Mouse (Mus musculus): Measurements from ENCODE around the gene Vcl.

Vcl gene

GRCm38 (mm10) chr14:21065490-21066162 lies 136.4 kb downstream of the Vcl start:
- no peak for DNase-seq (ENCODE audit: low spot score)

GRCm38 (mm10) chr14:21069594-21069993 lies 140.4 kb downstream of the Vcl start:
- DNase-seq (ENCODE audit: low spot score) = no peak

- no peak for DNase-seq (ENCODE audit: low spot score)
Observed at GRCm38 (mm10) chr14:21073981-21074380, 144.8 kb downstream of the Vcl start.

GRCm38 (mm10) chr14:21074398-21075320 lies 145.5 kb downstream of the Vcl start:
- DNase-seq (ENCODE audit: low spot score) = no peak

DNA sequence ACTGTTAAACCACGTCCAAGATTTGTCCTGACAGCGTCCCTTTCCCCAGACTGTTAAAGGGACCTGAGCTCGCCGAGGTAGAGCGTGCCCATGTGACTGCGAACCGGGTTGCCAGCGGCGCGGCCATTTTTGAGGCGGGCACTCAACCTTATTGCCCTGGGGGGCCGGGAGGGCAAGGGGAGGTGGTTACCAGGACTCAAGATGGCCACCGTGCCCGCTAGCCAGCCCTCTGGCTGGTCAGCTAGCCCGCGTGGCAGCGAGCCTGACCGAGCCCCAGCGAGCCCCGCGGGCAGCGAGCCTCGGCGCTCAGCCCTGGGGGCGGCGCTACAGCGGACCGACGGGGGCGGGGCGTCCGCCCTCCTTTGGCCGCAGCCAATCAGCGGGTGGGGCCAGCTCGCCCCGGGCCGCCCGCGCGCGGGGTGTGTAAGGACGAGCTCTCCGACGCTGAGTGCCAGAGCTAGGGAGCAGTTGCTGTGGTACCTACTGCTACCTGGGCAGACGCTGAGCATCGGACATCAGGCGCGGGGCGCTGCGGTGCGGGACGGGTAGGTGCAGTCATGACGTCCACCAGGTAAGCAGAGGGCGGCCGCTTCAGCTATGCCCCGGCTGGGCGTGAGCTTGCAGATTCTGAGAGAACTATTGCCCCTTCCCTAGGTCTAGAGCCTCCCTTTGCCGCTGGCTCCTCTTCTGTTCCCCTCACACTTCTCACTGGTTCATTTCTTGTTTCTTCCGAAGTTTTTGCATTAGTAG lies 146.7 kb downstream of the Vcl start:
- DNase-seq (ENCODE audit: low spot score) = peak; percentile 95

GRCm38 (mm10) chr14:21076501-21077194 lies 147.4 kb downstream of the Vcl start:
- no peak for DNase-seq (ENCODE audit: low spot score)

- DNase-seq (ENCODE audit: low spot score) = no peak
Observed at GRCm38 (mm10) chr14:21077939-21078338, 148.7 kb downstream of the Vcl start.

DNA sequence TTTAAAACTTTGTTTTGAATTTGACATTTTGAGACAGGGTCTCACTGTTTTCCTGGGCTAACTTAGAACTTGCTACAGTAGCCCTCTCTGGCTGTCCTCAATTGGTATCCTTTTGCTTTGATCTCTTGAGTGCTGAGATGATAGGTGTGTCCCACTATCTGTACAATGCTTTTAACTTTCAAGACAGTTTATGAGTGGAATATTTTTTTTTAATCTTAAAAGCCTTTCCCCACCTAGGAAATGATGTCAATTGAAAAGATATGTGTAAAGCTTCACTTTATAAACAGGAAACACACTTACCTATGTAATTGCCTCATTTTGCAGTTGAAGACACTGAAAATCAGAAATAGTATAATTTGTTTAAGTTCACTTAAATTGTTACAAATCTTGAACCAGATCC lies 149.3 kb downstream of the Vcl start:
- DNase-seq (ENCODE audit: low spot score) = no peak

GRCm38 (mm10) chr14:21082823-21083222 lies 153.6 kb downstream of the Vcl start:
- DNase-seq (ENCODE audit: low spot score) = no peak
